Mouse (Mus musculus) olfactory bulb, adult 2 months (tissue): ENCODE data around the gene Bglap3. TPM values are rescaled to one million over a fixed set of nuclear protein-coding genes. Genes with fewer than 3 reads are reported as not detected.

Experiments
- H3K27ac ChIP-seq: fragments of 200-500 bp; 2 replicates; pipeline ENCODE4 v1.5.1; 2012; ENCODE audit warnings: low read depth, low read length; ENCODE audit not compliant: insufficient read depth
- H3K4me1 ChIP-seq: fragments of 200-500 bp; 2 replicates; pipeline ENCODE4 v1.6.1; 2012; ENCODE audit warnings: low read length; ENCODE audit not compliant: control insufficient read depth, insufficient read depth
- H3K4me3 ChIP-seq: fragments of 200-500 bp; 2 replicates; pipeline ENCODE4 v1.5.1; 2012; ENCODE audit warnings: mild to moderate bottlenecking, low read depth, low read length, moderate library complexity; ENCODE audit not compliant: insufficient read depth
- CTCF ChIP-seq: fragments of 200-500 bp; IDR thresholded peaks from 2 replicates; pipeline ENCODE4 v1.5.1; 2012; ENCODE audit warnings: low read depth, mild to moderate bottlenecking, low read length, moderate library complexity; ENCODE audit not compliant: insufficient read depth
- POLR2A ChIP-seq: fragments of 200-500 bp; IDR thresholded peaks from 2 replicates; pipeline ENCODE4 v1.6.1; 2012; ENCODE audit warnings: mild to moderate bottlenecking, low read depth, low read length, moderate library complexity; ENCODE audit not compliant: insufficient read depth
- WGBS: fragments of 180-500 bp; shearing (Covaris S2); methylation state at CpG from one replicate; pipeline ENCODE4 v1.1.7; 2018; 5-methylcytosine and 5-hydroxymethylcytosine counted together
- polyA plus RNA-seq: library from polyadenylated mRNA; stranded (reverse); fragments of >200 nt; gene quantifications from 2 replicates; pipeline ENCODE4 v1.2.4, GENCODE M21; 2012; ENCODE audit warnings: low replicate concordance; ENCODE audit not compliant: missing spikeins, insufficient read depth, insufficient read length

The Bglap3 gene
- polyA plus RNA-seq, 1 experiment = not detected

- H3K4me3 ChIP-seq = no peak overlapping the region
- TF ChIP-seq POLR2A (no peak), CTCF (no peak)
- WGBS = 38% methylated on average over 2 of the region's 2 CpGs
- H3K27ac ChIP-seq = peak overlapping the region; percentile 38; the same call in 1 of the 2 replicates
- H3K4me1 ChIP-seq = peaks cover 19% of the 10 kb centered on the region
These were observed 10.8 kb downstream of the Bglap3 start for GRCm38 (mm10) chr3:88361612-88362313.

GRCm38 (mm10) chr3:88361096-88361495 is 11.4 kb downstream of the Bglap3 start:
- WGBS = 65% methylated on average over 6 of the region's 6 CpGs
- no peak overlapping the region for H3K4me3 ChIP-seq
- 0 out of 2 replicates have a peak overlapping the region, but pooled peaks have one; percentile 22 for H3K27ac ChIP-seq
- TF ChIP-seq POLR2A = no peak
- no peak for TF ChIP-seq CTCF
- peaks cover 17% of the 10 kb centered on the region for H3K4me1 ChIP-seq

GRCm38 (mm10) chr3:88359989-88360388 is 12.6 kb downstream of the Bglap3 start:
- H3K4me1 ChIP-seq = peaks cover 11% of the 10 kb centered on the region
- WGBS = 60% methylated on average over 3 of the region's 3 CpGs
- TF ChIP-seq CTCF = no peak
- no peak for TF ChIP-seq POLR2A
- H3K27ac ChIP-seq = peak overlapping the region; percentile 52; the same call in 1 of the 2 replicates
- H3K4me3 ChIP-seq = no peak overlapping the region

GRCm38 (mm10) chr3:88359584-88359983 is 13.0 kb downstream of the Bglap3 start:
- H3K27ac ChIP-seq = peak overlapping the region; percentile 50
- no peak overlapping the region for H3K4me3 ChIP-seq
- WGBS = 75% methylated on average over 5 of the region's 5 CpGs
- peaks cover 7% of the 10 kb centered on the region for H3K4me1 ChIP-seq
- TF ChIP-seq POLR2A (no peak), CTCF (no peak)

- Histone ChIP-seq H3K27ac (no peak overlapping the region), H3K4me3 (no peak overlapping the region), H3K4me1 (no peaks in the 10 kb centered on the region)
- WGBS = 90% methylated on average over 8 of the region's 8 CpGs
- TF ChIP-seq CTCF (no peak), POLR2A (no peak)
These were observed 18.0 kb downstream of the Bglap3 start for GRCm38 (mm10) chr3:88354396-88355165.

GRCm38 (mm10) chr3:88352907-88353306 is 19.6 kb downstream of the Bglap3 start:
- H3K27ac ChIP-seq = no peak overlapping the region
- H3K4me3 ChIP-seq = no peak overlapping the region
- no peak for TF ChIP-seq POLR2A
- no peak for TF ChIP-seq CTCF
- WGBS = 91% methylated on average over 9 of the region's 9 CpGs
- no peaks in the 10 kb centered on the region for H3K4me1 ChIP-seq

- Histone ChIP-seq H3K4me3 (no peak overlapping the region), H3K4me1 (no peaks in the 10 kb centered on the region), H3K27ac (no peak overlapping the region)
- WGBS = 92% methylated on average over 13 of the region's 13 CpGs
- no peak for TF ChIP-seq CTCF
- TF ChIP-seq POLR2A = no peak
These were observed 21.8 kb downstream of the Bglap3 start for GRCm38 (mm10) chr3:88350732-88351131.

GRCm38 (mm10) chr3:88339006-88339405 is 33.5 kb downstream of the Bglap3 start:
- WGBS = 46% methylated on average over 3 of the region's 3 CpGs

GRCm38 (mm10) chr3:88338316-88338715 is 34.2 kb downstream of the Bglap3 start:
- no peak overlapping the region for H3K4me3 ChIP-seq
- peaks cover 6% of the 10 kb centered on the region for H3K4me1 ChIP-seq
- 91% methylated on average over 7 of the region's 7 CpGs for WGBS
- TF ChIP-seq POLR2A (no peak), CTCF (no peak)
- H3K27ac ChIP-seq = no peak overlapping the region

More at GRCm38 (mm10) chr3:88339006-88339405, 33.5 kb downstream of the Bglap3 start:
- peaks cover 6% of the 10 kb centered on the region for H3K4me1 ChIP-seq
- H3K4me3 ChIP-seq = no peak overlapping the region
- TF ChIP-seq CTCF (no peak), POLR2A (no peak)
- no peak overlapping the region for H3K27ac ChIP-seq

- TF ChIP-seq POLR2A (no peak), CTCF (no peak)
- 45% methylated on average over 11 of the region's 11 CpGs for WGBS
- Histone ChIP-seq H3K4me3 (peak overlapping the region; percentile 30), H3K4me1 (peaks cover 6% of the 10 kb centered on the region), H3K27ac (no peak overlapping the region)
These were observed 35.0 kb downstream of the Bglap3 start for GRCm38 (mm10) chr3:88337367-88338020.
